Mouse (Mus musculus) ES-E14 (cell line): Measurements from ENCODE around the gene Txndc17.

Experiments used
- CHD2 ChIP-seq: IDR thresholded peaks from 2 replicates; pipeline ENCODE4 v1.6.1; 2014; ENCODE audit warnings: mild to moderate bottlenecking, low read depth, low read length, inconsistent platforms
- HCFC1 ChIP-seq: IDR thresholded peaks from 2 replicates; pipeline ENCODE4 v1.6.1; 2012; ENCODE audit warnings: low read length, inconsistent platforms, borderline replicate concordance; ENCODE audit not compliant: insufficient read depth
- MAFK ChIP-seq: IDR thresholded peaks from 2 replicates; pipeline ENCODE4 v1.6.1; 2014; ENCODE audit warnings: mild to moderate bottlenecking, low read depth, low read length, inconsistent platforms; ENCODE audit not compliant: insufficient read depth

DNA sequence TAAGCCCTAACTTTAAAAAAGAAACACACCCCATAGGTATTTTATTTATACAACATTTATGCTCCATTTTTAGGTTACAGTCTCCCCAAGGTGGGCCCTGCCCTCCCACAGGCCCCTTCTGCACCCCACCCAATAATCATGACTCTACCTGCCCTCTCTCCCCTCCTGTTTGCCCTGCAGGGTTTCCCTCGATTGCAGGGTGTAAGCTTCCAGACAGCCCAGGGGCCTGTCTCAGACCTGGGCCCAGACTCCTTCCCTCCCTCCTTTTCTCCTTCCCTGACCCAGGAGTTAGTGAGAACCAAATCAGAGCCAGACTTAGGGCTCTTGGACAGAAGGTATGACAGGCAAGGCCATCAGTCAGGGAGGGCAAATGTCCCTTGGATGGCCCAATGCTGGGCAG, 25.6 kb downstream of the Txndc17 start:
- TF ChIP-seq CHD2 (no peak), MAFK (no peak), HCFC1 (no peak)
